Mouse (Mus musculus) gastrocnemius, postnatal 14 days (tissue): ENCODE results near the gene Smpdl3a. TPM values are rescaled to one million over a fixed set of nuclear protein-coding genes. Genes with fewer than 3 reads are reported as not detected.

Experiments
- DNase-seq: peaks from one replicate; pipeline ENCODE4 v3.0.0; 2021; ENCODE audit warnings: mixed read lengths
- intact Hi-C: fragments of 180-260 bp; cut with DNase I; formaldehyde crosslinking; loops from one replicate; pipeline ENCODE4 v1.15.1; 2025; ENCODE audit warnings: low total_unique reads
- long read RNA-seq, 2 experiments: library from polyadenylated mRNA; stranded (forward); transcript quantifications; one replicate each; pipeline ENCODE4 v2.0.0; 2021
- total RNA-seq, 2 experiments: library from RNA; stranded (reverse); gene quantifications; 2 replicates each; pipeline ENCODE4 v1.2.3; 2021

Smpdl3a gene
- 10 to 100 TPM; 20.7 to 27.5 TPM for total RNA-seq
- long read RNA-seq, experiment 1, transcript Smpdl3a-201 (8 exons, 1,961 nt), result major isoform, 25 of 28 reads
- long read RNA-seq, experiment 1, partial matches to known transcripts, result 1 of 28 reads
- long read RNA-seq, experiment 1, other reads (novel, unspliced or antisense), result 2 of 28 reads
- long read RNA-seq, experiment 2, transcript Smpdl3a-201 (8 exons, 1,961 nt), result major isoform, 33 of 39 reads
- long read RNA-seq, experiment 2, partial matches to known transcripts, result 1 of 39 reads
- long read RNA-seq, experiment 2, other reads (novel, unspliced or antisense), result 5 of 39 reads

- no peak for DNase-seq
- intact Hi-C loops, result no loop called here
Observed at GRCm38 (mm10) chr10:57794018-57794417, at the start of gene Smpdl3a. Gene Smpdl3a, plus strand, starts transcription at chr10:57794335.

- no peak for DNase-seq
- intact Hi-C loops, result no loop called here
Observed at GRCm38 (mm10) chr10:57745452-57745851, 48.7 kb upstream of the Smpdl3a start.

GRCm38 (mm10) chr10:57747127-57747526, 47.0 kb upstream of the Smpdl3a start:
- intact Hi-C loops, result no loop called here
- no peak for DNase-seq

- no peak for DNase-seq
- intact Hi-C loops, result no loop called here
Observed at GRCm38 (mm10) chr10:57753343-57753742, 40.8 kb upstream of the Smpdl3a start.

GRCm38 (mm10) chr10:57755201-57755736, 38.9 kb upstream of the Smpdl3a start:
- intact Hi-C loops, result no loop called here
- DNase-seq, result no peak

GRCm38 (mm10) chr10:57758999-57759398, 35.1 kb upstream of the Smpdl3a start:
- no peak for DNase-seq
- intact Hi-C loops, result no loop called here

GRCm38 (mm10) chr10:57760694-57761093, 33.4 kb upstream of the Smpdl3a start:
- intact Hi-C loops, result no loop called here
- no peak for DNase-seq

DNA sequence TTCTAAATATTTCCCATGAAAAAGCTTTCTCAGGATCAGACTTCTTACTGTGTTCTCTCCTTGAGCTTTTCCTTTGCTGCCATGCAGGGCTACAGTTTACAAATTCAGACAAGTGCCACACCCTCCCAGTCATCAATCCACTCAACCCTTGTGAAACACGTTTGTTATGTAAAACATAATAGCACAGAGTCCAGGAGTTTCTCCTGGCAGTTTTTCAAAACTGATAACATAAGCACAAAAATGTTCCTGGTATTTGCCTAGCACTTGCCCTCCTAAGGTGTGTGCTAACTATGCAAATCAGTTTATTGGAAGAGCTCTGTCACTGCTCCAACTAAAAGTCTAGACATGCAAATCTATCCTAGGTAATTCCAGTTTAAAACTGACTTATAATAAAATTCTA, 31.1 kb upstream of the Smpdl3a start:
- DNase-seq, result no peak
- intact Hi-C loops, result no loop called here

DNA sequence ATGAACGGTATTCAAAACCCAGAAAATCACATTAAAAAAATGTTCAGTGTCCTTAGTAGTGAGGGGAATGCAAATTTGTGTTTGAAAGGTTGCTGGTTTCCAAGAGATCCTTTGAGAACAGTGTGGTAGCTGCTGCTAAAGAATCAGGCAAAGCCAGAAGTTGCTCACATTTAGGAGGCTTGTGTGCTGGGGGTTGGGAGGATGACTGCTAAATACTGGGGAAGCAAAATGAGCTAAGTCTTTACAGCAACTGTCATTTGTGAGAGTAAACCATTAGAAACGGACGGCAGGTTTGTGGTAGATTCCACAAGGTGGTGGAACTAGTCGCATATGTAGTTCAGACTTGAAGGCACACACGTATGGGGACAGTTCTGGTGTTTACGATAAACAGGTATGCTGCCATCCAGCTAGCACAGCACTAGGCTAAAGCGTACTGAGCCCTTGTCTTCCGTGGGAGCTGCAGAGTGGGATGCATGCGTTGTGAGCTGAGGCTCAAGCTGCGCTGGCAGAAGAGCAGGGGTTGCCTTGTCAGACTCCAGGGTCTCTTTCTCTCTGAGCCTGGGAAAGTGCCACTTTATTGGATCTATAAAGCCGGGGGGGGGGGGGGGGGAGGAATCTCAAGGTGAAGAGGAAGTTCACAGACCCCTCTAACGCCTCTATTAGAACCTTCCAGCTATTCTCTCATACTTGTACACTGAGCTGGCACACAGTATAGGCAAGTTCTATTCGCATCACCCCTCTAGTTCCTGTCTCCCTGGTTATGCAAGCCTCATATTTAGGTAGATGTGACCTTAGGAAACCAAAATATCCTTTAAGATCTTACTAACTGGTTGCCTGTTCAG, 10.6 kb upstream of the Smpdl3a start:
- intact Hi-C loops, result no loop called here

DNA sequence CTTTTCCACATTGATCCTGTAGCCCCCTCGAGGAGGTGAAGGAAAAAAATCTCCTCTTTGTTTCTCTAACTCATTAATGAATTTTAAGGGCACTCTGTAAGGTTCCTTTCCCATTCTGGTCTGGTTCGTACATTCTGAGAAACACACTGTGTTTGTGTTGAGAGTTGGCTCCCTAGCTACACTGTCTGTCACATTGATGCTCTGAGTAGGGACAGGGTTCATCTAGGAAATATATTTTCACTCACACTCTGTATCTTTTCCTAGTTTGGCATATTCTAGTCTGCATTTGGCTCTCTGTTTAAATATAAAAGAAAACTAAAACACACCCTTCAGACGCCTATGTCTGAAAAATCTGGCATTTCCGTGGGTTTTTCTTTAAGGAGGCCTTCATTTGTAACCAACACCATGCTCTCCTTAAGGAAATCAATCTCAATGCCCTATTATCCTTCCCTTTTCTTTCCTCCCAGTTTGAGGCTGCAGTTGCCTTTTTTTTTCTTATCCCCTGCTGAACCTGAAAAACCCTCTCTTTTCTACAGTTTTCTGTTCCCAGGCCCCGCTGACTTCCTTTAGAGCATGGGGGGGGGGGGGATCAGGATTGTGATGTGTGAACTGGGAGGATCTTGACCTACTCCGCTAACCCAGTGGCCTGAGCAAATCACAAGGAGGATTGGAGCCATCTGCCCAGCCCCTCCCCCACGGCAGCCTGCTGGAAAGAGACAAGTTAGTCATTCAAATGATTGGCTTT, 9.8 kb upstream of the Smpdl3a start:
- DNase-seq, result peak; percentile 69
- intact Hi-C loops, result no loop called here

More for the DNA sequence above, 10.6 kb upstream of the Smpdl3a start:
- no peak for DNase-seq

GRCm38 (mm10) chr10:57784876-57785150, 9.3 kb upstream of the Smpdl3a start, which contains the start of gene Fabp7:
Gene Fabp7, plus strand, starts transcription at chr10:57784881.
- no peak for DNase-seq
- intact Hi-C loops, result no loop called here

- DNase-seq, result no peak
- intact Hi-C loops, result no loop called here
Observed at GRCm38 (mm10) chr10:57785552-57785951, 8.6 kb upstream of the Smpdl3a start.

GRCm38 (mm10) chr10:57792957-57793356, 1.2 kb upstream of the Smpdl3a start:
- intact Hi-C loops, result no loop called here
- DNase-seq, result no peak

GRCm38 (mm10) chr10:57794491-57795461, 641 bp downstream of the Smpdl3a start:
- peak; percentile 38 for DNase-seq
- intact Hi-C loops, result no loop called here

- no peak for DNase-seq
- intact Hi-C loops, result no loop called here
Observed at GRCm38 (mm10) chr10:57795542-57795941, 1.4 kb downstream of the Smpdl3a start.

GRCm38 (mm10) chr10:57796057-57796456, 1.9 kb downstream of the Smpdl3a start:
- intact Hi-C loops, result no loop called here
- DNase-seq, result no peak

GRCm38 (mm10) chr10:57799486-57799885, 5.4 kb downstream of the Smpdl3a start:
- intact Hi-C loops, result no loop called here
- no peak for DNase-seq

DNA sequence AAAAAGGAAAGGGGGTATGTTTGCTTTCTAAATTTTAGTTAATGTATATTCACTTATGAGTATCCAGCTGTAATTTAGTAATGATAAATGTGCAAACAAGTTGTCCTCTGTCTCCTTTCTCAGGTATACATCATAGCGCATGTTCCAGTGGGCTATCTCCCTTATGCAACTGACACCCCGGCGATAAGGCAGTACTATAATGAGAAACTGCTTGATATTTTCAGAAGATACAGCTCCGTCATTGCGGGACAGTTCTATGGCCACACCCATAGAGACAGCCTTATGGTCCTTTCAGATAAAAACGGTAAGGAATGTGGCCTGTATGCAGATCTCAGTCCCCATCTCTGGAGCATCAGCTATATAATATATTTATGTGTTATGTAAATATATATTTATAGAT, 13.6 kb downstream of the Smpdl3a start:
- intact Hi-C loops, result no loop called here
- no peak for DNase-seq
